Mouse (Mus musculus) olfactory bulb, adult 2 months (tissue): ENCODE measurements at regions not wholly inside any gene's neighbourhood (a gene's known extent, or its start where the extent isn't known, plus 50 kb on each side); places are given as distances from the start of the nearest gene placed in this dataset.
A peak's percentile ranks its signal among the peaks of the same experiment; 100 is the strongest.

Experiments
- H3K27ac ChIP-seq: fragments of 200-500 bp; 2 replicates; pipeline ENCODE4 v1.5.1; 2012; ENCODE audit warnings: low read depth, low read length; ENCODE audit not compliant: insufficient read depth
- H3K4me1 ChIP-seq: fragments of 200-500 bp; 2 replicates; pipeline ENCODE4 v1.6.1; 2012; ENCODE audit warnings: low read length; ENCODE audit not compliant: control insufficient read depth, insufficient read depth
- H3K4me3 ChIP-seq: fragments of 200-500 bp; 2 replicates; pipeline ENCODE4 v1.5.1; 2012; ENCODE audit warnings: mild to moderate bottlenecking, low read depth, low read length, moderate library complexity; ENCODE audit not compliant: insufficient read depth
- CTCF ChIP-seq: fragments of 200-500 bp; IDR thresholded peaks from 2 replicates; pipeline ENCODE4 v1.5.1; 2012; ENCODE audit warnings: low read depth, mild to moderate bottlenecking, low read length, moderate library complexity; ENCODE audit not compliant: insufficient read depth
- POLR2A ChIP-seq: fragments of 200-500 bp; IDR thresholded peaks from 2 replicates; pipeline ENCODE4 v1.6.1; 2012; ENCODE audit warnings: mild to moderate bottlenecking, low read depth, low read length, moderate library complexity; ENCODE audit not compliant: insufficient read depth
- WGBS: fragments of 180-500 bp; shearing (Covaris S2); methylation state at CpG from one replicate; pipeline ENCODE4 v1.1.7; 2018; 5-methylcytosine and 5-hydroxymethylcytosine counted together

- 37% methylated on average over 18 of the region's 18 CpGs for WGBS
- Histone ChIP-seq H3K27ac (no peak overlapping the region), H3K4me1 (peaks cover 4% of the 10 kb centered on the region), H3K4me3 (peak overlapping the region; percentile 5; the same call in 1 of the 2 replicates)
- no peak for TF ChIP-seq POLR2A
- TF ChIP-seq CTCF: no peak
Measured at GRCm38 (mm10) chr10:118758825-118759471, 111.1 kb downstream of the Dyrk2 start.

DNA sequence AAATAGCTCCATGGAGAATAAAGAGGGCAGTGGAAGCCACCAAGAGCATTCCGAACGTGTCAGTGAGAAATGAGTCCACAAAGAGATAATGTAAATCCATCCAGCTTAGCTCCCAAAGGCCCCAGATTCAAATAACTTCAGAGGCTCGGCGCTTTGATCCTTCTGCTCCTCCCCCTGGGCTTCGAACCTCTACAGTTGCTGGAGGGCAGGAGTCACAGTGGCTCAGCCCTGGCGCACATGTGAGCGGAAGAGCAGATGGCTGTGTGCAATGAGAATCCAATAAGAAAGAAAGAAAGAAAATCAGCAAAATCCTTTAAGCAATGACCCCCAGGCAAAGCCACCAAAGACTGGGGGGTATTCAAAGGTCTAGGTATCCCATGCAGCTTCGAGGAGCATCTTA lies 109.6 kb downstream of the Dyrk2 start:
- 92% methylated on average over 8 of the region's 8 CpGs for WGBS
- Histone ChIP-seq H3K27ac (no peak overlapping the region), H3K4me1 (peaks cover 4% of the 10 kb centered on the region), H3K4me3 (no peak overlapping the region)
- TF ChIP-seq POLR2A (no peak), CTCF (no peak)

- H3K4me1 ChIP-seq: peaks cover 4% of the 10 kb centered on the region
- H3K4me3 ChIP-seq: no peak overlapping the region
- no peak for TF ChIP-seq CTCF
- TF ChIP-seq POLR2A: no peak
- 84% methylated on average over 10 of the region's 10 CpGs for WGBS
- H3K27ac ChIP-seq: no peak overlapping the region
Measured at GRCm38 (mm10) chr10:118761101-118761868, 108.7 kb downstream of the Dyrk2 start.

- TF ChIP-seq POLR2A: no peak
- TF ChIP-seq CTCF: no peak
- Histone ChIP-seq H3K27ac (no peak overlapping the region), H3K4me3 (no peak overlapping the region), H3K4me1 (no peaks in the 10 kb centered on the region)
- 90% methylated on average over 9 of the region's 9 CpGs for WGBS
Measured at GRCm38 (mm10) chr10:118765051-118765450, 105.0 kb downstream of the Dyrk2 start.

GRCm38 (mm10) chr10:118765544-118766441 lies 104.2 kb downstream of the Dyrk2 start:
- Histone ChIP-seq H3K4me1 (no peaks in the 10 kb centered on the region), H3K4me3 (no peak overlapping the region), H3K27ac (no peak overlapping the region)
- WGBS: 80% methylated on average over 14 of the region's 14 CpGs
- no peak for TF ChIP-seq POLR2A
- no peak for TF ChIP-seq CTCF

GRCm38 (mm10) chr10:118766826-118767225 lies 103.2 kb downstream of the Dyrk2 start:
- no peak overlapping the region for H3K27ac ChIP-seq
- H3K4me3 ChIP-seq: no peak overlapping the region
- H3K4me1 ChIP-seq: no peaks in the 10 kb centered on the region
- WGBS: 95% methylated on average over 7 of the region's 7 CpGs
- TF ChIP-seq CTCF: no peak
- TF ChIP-seq POLR2A: no peak

- Histone ChIP-seq H3K4me3 (no peak overlapping the region), H3K4me1 (no peaks in the 10 kb centered on the region), H3K27ac (no peak overlapping the region)
- no peak for TF ChIP-seq POLR2A
- no peak for TF ChIP-seq CTCF
- 96% methylated on average over 4 of the region's 4 CpGs for WGBS
Measured at GRCm38 (mm10) chr10:118769751-118770150, 100.3 kb downstream of the Dyrk2 start.

GRCm38 (mm10) chr10:118778656-118779055 lies 91.4 kb downstream of the Dyrk2 start:
- TF ChIP-seq POLR2A (no peak), CTCF (no peak)
- Histone ChIP-seq H3K27ac (no peak overlapping the region), H3K4me1 (peaks cover 5% of the 10 kb centered on the region), H3K4me3 (no peak overlapping the region)
- 96% methylated on average over 10 of the region's 10 CpGs for WGBS
